Mouse (Mus musculus) heart, embryonic 16.5 days (tissue): ENCODE data around the gene Ier3. TPM values are rescaled to one million over a fixed set of nuclear protein-coding genes. Genes with fewer than 3 reads are reported as not detected.

Experiments used
- ATAC-seq: fragments of 200-750 bp; cut with Nextera tagmentation; replicated peaks from 2 replicates; pipeline ENCODE4 v1.8.0; 2017; ENCODE audit warnings: moderate number of reproducible peaks; ENCODE audit not compliant: insufficient read depth, low FRiP score; ENCODE audit errors: extremely low read depth
- H3K27ac ChIP-seq: fragments of 300-500 bp; sonication (generic); 2 replicates; pipeline ENCODE4 v1.5.1; 2014; ENCODE audit warnings: mild to moderate bottlenecking, low read length, control low read depth, moderate library complexity
- H3K27me3 ChIP-seq: fragments of 300-500 bp; sonication (generic); 2 replicates; pipeline ENCODE4 v1.6.1; 2014; ENCODE audit warnings: low read length, mixed read lengths; ENCODE audit not compliant: control insufficient read depth, insufficient read depth
- H3K36me3 ChIP-seq: fragments of 300-500 bp; sonication (generic); 2 replicates; pipeline ENCODE4 v1.6.1; 2014; ENCODE audit not compliant: control insufficient read depth, insufficient read depth
- H3K4me1 ChIP-seq: fragments of 300-500 bp; sonication (generic); 2 replicates; pipeline ENCODE4 v1.6.1; 2014; ENCODE audit warnings: low read length, mixed read lengths; ENCODE audit not compliant: control insufficient read depth, insufficient read depth
- H3K4me2 ChIP-seq: fragments of 300-500 bp; sonication (generic); 2 replicates; pipeline ENCODE4 v1.6.1; 2014; ENCODE audit warnings: low read depth, mild to moderate bottlenecking, control low read depth, low read length
- H3K4me3 ChIP-seq: fragments of 300-500 bp; sonication (generic); 2 replicates; pipeline ENCODE4 v1.5.1; 2014; ENCODE audit warnings: mild to moderate bottlenecking, control low read depth, low read length
- H3K9ac ChIP-seq: fragments of 300-500 bp; sonication (generic); 2 replicates; pipeline ENCODE4 v1.6.1; 2014; ENCODE audit warnings: low read length, control low read depth
- H3K9me3 ChIP-seq: fragments of 300-500 bp; sonication (generic); replicated peaks from 2 replicates; pipeline ENCODE4 v1.6.1; 2016; ENCODE audit warnings: low read length; ENCODE audit not compliant: control insufficient read depth
- WGBS: fragments of 180-500 bp; shearing (Covaris S2); extraction: QIAGEN DNeasy Blood & Tissue Kit; methylation state at CpG from one replicate; pipeline ENCODE4 v1.1.7; 2014; 5-methylcytosine and 5-hydroxymethylcytosine counted together
- polyA plus RNA-seq: library from polyadenylated mRNA; unstranded; fragments of >200 nt; fragmentation: Nextera tagmentation; extraction: Ambion mirVana; gene quantifications from 2 replicates; pipeline ENCODE4 v1.2.1, GENCODE M21; 2015

The Ier3 gene
- polyA plus RNA-seq, 1 experiment from 2014 or later = 62.6 TPM

DNA sequence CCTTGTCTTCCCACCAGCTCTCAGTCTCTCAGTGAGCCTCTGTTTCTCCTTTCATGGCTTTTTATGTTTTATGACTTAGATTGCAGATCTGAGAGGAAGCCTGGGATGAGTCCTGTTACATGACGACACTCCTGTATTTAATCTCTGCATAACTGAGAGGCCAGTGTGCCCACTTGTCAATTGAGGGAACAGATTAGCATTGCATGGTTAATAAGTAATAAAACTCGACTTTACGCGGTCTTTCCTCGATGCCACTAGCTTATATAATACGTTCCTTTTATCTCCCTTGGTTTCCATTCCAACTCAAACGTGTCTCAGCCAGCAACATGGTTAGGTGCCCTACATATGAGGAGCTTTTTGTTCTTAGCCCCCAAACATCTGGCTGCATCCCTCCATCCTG, 5.6 kb upstream of the Ier3 start:
- H3K27me3 ChIP-seq = no peaks in the 10 kb centered on the region
- no peaks in the 10 kb centered on the region for H3K9me3 ChIP-seq
- H3K4me3 ChIP-seq = no peak overlapping the region
- 55% methylated on average over 7 of the region's 7 CpGs for WGBS
- peak overlapping the region; percentile 99 for H3K27ac ChIP-seq
- peak overlapping the region; percentile 15; the same call in 1 of the 2 replicates for H3K4me2 ChIP-seq
- H3K36me3 ChIP-seq = no peaks in the 10 kb centered on the region
- H3K4me1 ChIP-seq = peaks cover 57% of the 10 kb centered on the region
- ATAC-seq = no peak
- H3K9ac ChIP-seq = peak overlapping the region; percentile 32

DNA sequence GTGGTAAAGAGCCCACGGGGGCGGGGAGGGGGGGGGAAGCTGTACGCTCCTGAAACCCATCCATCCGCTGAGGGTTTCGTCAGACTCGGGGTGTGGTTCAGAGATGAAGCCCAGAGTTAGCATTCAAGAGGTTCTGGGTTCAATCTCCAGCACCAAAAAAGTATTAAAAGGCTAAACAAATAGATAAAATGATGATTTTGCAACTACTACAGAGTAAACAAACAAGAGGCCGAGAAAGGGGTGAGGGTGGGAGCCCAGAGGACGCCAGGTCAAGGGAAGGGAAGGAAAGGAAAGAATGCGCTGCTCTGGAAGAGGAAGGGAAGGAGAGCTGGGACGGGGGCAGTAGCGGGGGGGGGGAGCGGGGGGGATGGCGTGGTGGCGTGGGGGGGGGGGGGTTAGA, 4.8 kb upstream of the Ier3 start:
- no peak overlapping the region for H3K27ac ChIP-seq
- H3K9ac ChIP-seq = no peak overlapping the region
- H3K4me1 ChIP-seq = peaks cover 51% of the 10 kb centered on the region
- no peaks in the 10 kb centered on the region for H3K9me3 ChIP-seq
- H3K4me2 ChIP-seq = no peak overlapping the region
- no peak for ATAC-seq
- H3K27me3 ChIP-seq = no peaks in the 10 kb centered on the region
- WGBS = 69% methylated on average over 8 of the region's 14 CpGs
- no peak overlapping the region for H3K4me3 ChIP-seq
- no peaks in the 10 kb centered on the region for H3K36me3 ChIP-seq

DNA sequence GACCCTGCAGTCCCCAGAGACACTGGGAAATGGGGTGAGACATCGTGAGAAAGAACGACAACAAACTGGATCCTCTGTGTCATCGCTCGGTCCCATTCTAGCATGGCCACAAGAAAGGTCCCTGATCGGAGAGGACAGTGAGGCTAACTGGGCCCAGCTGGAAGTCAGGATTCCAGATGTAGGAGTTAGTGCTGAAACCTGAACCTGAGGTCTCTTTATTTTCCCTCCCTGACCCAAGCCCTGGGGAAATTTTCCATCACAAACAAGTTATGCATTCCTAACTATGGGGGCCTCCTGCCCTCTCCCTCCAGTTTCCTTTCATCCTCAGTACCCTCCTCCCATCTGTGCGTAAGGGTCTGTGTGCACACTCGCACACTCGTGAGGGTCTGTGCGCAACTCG, 4.3 kb upstream of the Ier3 start:
- no peak overlapping the region for H3K4me3 ChIP-seq
- ATAC-seq = no peak
- H3K9ac ChIP-seq = no peak overlapping the region
- no peak overlapping the region for H3K27ac ChIP-seq
- H3K9me3 ChIP-seq = no peaks in the 10 kb centered on the region
- H3K36me3 ChIP-seq = no peaks in the 10 kb centered on the region
- WGBS = 68% methylated on average over 10 of the region's 10 CpGs
- H3K4me1 ChIP-seq = peaks cover 46% of the 10 kb centered on the region
- H3K27me3 ChIP-seq = no peaks in the 10 kb centered on the region
- no peak overlapping the region for H3K4me2 ChIP-seq

DNA sequence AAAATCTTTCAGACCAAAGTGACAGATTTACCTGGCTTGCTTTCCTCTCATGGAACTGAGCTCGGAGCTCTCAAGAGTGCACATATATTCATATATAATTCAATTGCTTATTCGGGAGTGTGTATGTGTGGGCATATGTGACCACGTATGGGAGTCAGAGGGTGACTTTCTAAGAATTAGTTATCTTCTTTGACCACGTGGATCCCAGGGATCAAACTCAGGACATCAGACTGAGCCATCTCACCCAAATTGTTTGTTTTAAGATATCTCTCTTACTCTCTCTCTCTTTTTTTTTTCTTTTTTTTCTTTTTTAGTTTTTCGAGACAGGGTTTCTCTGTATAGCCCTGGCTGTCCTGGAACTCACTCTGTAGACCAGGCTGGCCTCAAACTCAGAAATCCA, 1.4 kb upstream of the Ier3 start:
- ATAC-seq = no peak
- Histone ChIP-seq H3K36me3 (no peaks in the 10 kb centered on the region), H3K4me1 (peaks cover 29% of the 10 kb centered on the region), H3K9ac (no peak overlapping the region), H3K4me3 (no peak overlapping the region), H3K27ac (no peak overlapping the region), H3K4me2 (no peak overlapping the region), H3K9me3 (no peaks in the 10 kb centered on the region), H3K27me3 (no peaks in the 10 kb centered on the region)
- 74% methylated on average over 5 of the region's 5 CpGs for WGBS

DNA sequence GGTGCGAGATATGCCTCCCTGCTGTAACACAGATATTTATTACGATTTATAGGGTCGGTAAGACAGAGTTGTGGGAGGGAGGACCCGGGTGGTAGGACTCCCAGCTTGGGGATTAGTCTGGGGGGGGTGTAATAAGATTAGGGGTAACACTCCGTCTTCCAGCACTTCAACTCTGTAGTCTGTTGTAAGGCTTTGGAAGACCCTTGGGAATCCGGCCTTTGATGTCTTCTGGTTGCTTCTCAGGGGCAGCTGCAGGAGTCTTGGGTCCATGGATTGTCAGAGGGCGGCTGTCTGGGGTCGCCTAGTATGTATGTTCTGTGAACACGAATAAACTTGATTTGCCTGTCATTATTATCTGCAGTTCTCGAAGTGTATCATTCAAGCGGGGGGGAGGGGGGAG, 1.1 kb downstream of the Ier3 start:
- Histone ChIP-seq H3K4me3 (peak overlapping the region; percentile 68), H3K27me3 (no peaks in the 10 kb centered on the region), H3K4me2 (peak overlapping the region; percentile 93), H3K9me3 (peaks cover 1% of the 10 kb centered on the region; the same call in 1 of the 2 replicates), H3K36me3 (peaks cover 18% of the 10 kb centered on the region), H3K27ac (peak overlapping the region; percentile 95), H3K9ac (peak overlapping the region; percentile 86), H3K4me1 (peaks cover 14% of the 10 kb centered on the region)
- ATAC-seq = no peak
- 2% methylated on average over 11 of the region's 11 CpGs for WGBS

DNA sequence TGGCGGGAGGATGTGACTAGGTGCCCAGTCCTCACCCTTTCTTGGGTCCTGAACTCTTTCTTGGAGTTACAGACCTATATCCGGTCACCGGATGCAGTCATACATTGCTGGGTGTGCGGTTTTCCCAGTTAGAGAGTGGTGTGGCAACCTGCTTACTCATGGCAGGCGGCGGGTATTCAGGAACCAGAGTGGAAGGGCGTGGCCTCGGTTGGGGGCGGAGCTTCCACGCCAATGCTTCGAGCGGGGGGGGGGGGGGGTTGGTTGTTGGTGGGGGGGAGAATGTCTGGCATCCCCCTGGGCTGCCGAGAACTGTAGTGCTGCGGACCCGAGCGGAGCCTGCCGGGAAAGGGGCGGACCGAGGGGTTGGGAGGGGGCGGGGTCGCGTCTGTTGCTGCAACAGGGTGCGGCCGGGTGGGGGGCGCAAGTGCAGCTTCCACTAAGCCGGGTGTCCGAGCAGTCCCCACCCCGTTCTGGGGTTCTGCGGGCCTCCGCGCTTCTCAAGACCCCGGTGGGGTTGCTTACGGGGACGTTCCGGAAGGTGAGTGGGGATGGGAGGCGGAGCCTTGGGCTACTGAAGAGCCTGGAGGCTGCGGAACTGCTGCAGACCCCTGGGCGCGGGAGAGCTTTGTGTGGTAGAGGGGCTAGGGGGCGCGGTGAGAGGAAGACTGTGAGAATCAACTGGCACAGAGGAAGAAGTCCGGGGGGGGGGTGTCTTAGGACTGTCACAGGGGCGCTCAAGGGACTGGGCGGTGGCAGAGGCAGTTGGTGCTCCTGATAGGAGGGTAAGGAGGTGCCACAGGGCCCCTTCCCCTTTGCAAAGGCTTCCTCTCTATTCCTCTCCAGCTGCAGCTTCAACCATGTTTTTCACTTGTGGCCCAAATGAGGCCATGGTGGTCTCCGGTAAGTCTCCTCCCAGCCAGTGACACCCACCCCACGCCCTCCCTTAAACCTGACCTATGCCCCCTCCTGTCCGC, 1.8 kb downstream of the Ier3 start, which contains the start of gene Flot1:
Gene Flot1, plus strand, starts transcription at position 267 of the 974 bp plus-strand sequence.
- WGBS = under 1% methylated on average over 45 of the region's 47 CpGs
- Histone ChIP-seq H3K4me1 (peaks cover 14% of the 10 kb centered on the region), H3K9me3 (peaks cover 4% of the 10 kb centered on the region; the same call in 1 of the 2 replicates), H3K27ac (peak within 1 kb of the TSS; percentile 95), H3K36me3 (peaks cover 24% of the 10 kb centered on the region), H3K4me3 (peak within 1 kb of the TSS; percentile 68), H3K4me2 (peak within 1 kb of the TSS; percentile 93), H3K27me3 (no peaks in the 10 kb centered on the region), H3K9ac (peak within 1 kb of the TSS; percentile 86)
- peak; percentile 87 for ATAC-seq

DNA sequence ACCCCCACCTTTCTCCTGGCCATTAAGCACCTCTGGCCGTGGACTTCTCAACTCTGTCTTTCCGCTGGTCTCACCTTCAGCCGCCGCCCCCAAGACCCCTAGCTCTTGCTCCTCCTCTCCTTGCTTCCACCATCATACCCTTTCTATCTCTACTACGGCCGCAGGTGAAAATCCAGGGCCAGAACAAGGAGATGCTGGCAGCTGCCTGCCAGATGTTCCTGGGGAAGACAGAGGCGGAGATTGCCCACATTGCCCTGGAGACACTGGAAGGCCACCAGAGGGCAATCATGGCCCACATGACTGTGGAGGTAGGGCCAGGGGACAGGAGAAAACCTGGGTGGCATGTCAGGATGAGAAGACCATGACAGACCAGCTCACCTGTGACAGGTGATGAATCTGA, 2.9 kb downstream of the Ier3 start:
- Histone ChIP-seq H3K4me1 (peaks cover 14% of the 10 kb centered on the region), H3K27ac (no peak overlapping the region), H3K4me3 (peak overlapping the region; percentile 68; the same call in 1 of the 2 replicates), H3K4me2 (peak overlapping the region; percentile 93), H3K27me3 (no peaks in the 10 kb centered on the region), H3K36me3 (peaks cover 25% of the 10 kb centered on the region), H3K9me3 (peaks cover 4% of the 10 kb centered on the region; the same call in 1 of the 2 replicates), H3K9ac (peak overlapping the region; percentile 11; the same call in 1 of the 2 replicates)
- WGBS = 67% methylated on average over 7 of the region's 7 CpGs
- no peak for ATAC-seq

DNA sequence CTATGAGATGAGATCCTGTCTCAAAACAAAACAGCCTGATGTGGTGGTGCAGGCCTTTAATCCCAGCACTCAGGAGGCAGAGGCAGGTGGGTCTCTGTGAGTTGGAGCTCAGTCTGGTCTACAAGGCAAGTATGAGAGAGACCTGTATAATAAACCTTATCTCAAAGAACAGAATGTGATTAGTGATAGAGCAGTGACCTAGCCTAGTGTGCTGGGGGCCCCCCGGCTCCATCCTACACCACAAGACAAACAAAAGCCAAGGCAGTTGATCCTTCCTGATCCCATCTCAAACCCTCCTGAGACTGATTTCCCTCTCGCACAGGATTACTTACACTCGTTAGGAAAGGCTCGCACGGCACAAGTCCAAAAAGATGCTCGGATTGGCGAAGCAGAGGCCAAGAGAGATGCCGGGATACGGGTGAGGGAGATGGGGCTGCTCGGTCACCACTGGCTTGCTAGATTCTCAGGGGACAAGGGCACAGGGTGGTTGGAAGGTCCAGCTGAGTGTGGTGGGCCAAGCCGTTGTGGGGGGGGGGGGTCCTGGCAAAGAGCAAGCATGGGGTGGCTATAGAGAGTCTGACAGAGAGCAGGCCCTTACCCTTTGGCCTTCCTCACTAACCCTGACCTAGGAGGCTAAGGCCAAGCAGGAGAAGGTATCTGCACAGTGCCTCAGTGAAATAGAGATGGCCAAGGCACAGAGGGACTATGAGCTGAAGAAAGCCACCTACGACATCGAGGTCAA, 3.8 kb downstream of the Ier3 start:
- no peak for ATAC-seq
- Histone ChIP-seq H3K36me3 (peaks cover 25% of the 10 kb centered on the region), H3K27me3 (no peaks in the 10 kb centered on the region), H3K9ac (no peak overlapping the region), H3K9me3 (peaks cover 4% of the 10 kb centered on the region; the same call in 1 of the 2 replicates), H3K4me3 (no peak overlapping the region), H3K4me2 (no peak overlapping the region), H3K27ac (no peak overlapping the region), H3K4me1 (peaks cover 21% of the 10 kb centered on the region)
- WGBS = 93% methylated on average over 13 of the region's 13 CpGs
